Mouse (Mus musculus) thymus, adult 2 months (tissue): Measurements from ENCODE around the gene Irf2. TPM values are rescaled to one million over a fixed set of nuclear protein-coding genes. Genes with fewer than 3 reads are reported as not detected.
A peak's percentile ranks its signal among the peaks of the same experiment; 100 is the strongest.

Source experiments
- DNase-seq: peaks from one replicate; pipeline ENCODE4 v3.0.0; 2021
- H3K27ac ChIP-seq: fragments of 200-500 bp; 2 replicates; pipeline ENCODE4 v1.5.1; 2012; ENCODE audit warnings: low read length, control low read depth; ENCODE audit not compliant: control insufficient read depth, insufficient read depth
- H3K27me3 ChIP-seq: fragments of 200-500 bp; 2 replicates; pipeline ENCODE4 v1.6.1; 2012; ENCODE audit warnings: mild to moderate bottlenecking, low read length, moderate library complexity, mixed read lengths; ENCODE audit not compliant: control insufficient read depth, insufficient read depth
- H3K36me3 ChIP-seq: fragments of 200-500 bp; 2 replicates; pipeline ENCODE4 v1.6.1; 2012; ENCODE audit warnings: mild to moderate bottlenecking, low read length, moderate library complexity; ENCODE audit not compliant: control insufficient read depth, insufficient read depth
- H3K4me1 ChIP-seq: fragments of 200-500 bp; replicated peaks from 2 replicates; pipeline ENCODE4 v1.6.1; 2012; ENCODE audit warnings: low read length; ENCODE audit not compliant: control insufficient read depth, insufficient read depth
- H3K4me3 ChIP-seq: fragments of 200-500 bp; 2 replicates; pipeline ENCODE4 v1.5.1; 2012; ENCODE audit warnings: mild to moderate bottlenecking, low read length, control low read depth, moderate library complexity; ENCODE audit not compliant: control insufficient read depth, insufficient read depth
- CTCF ChIP-seq: fragments of 200-500 bp; IDR thresholded peaks from 2 replicates; pipeline ENCODE4 v1.5.1; 2012; ENCODE audit warnings: mild to moderate bottlenecking, control low read depth, low read length, moderate library complexity, borderline replicate concordance; ENCODE audit not compliant: control insufficient read depth, poor library complexity, insufficient read depth; ENCODE audit errors: extremely low read depth
- POLR2A ChIP-seq: fragments of 200-500 bp; IDR thresholded peaks from 2 replicates; pipeline ENCODE4 v1.6.1; 2012; ENCODE audit warnings: mild to moderate bottlenecking, low read length, control low read depth, moderate library complexity; ENCODE audit not compliant: control insufficient read depth, poor library complexity, insufficient read depth; ENCODE audit errors: extremely low read depth
- WGBS: fragments of 180-500 bp; shearing (Covaris S2); methylation state at CpG from one replicate; pipeline ENCODE4 v1.1.7; 2018; 5-methylcytosine and 5-hydroxymethylcytosine counted together
- polyA plus RNA-seq: library from polyadenylated mRNA; depleted of rRNA; stranded (reverse); fragments of >200 nt; gene quantifications from 2 replicates; pipeline ENCODE4 v1.2.3, GENCODE M21; 2012

Irf2 gene
- polyA plus RNA-seq, 1 experiment, result 29.8 TPM

DNA sequence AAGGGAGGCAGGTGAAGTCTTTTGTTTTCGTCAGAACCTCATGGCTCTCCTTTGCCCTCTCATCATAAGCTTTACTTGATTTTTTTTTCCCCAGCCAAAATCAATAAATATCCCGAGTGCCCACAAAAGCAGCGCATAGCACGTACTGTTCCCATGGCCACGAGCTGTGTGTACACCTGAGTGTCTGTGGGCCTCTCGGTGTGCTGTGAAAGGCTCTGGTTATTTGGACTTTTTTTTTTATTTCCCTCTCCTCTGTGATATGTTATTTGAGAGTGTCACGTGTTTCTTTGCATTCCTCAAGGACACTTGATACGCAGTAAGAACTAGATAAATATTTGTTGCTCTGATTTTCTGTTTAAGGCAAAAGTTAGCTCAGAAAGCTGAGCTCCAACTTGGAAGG is 11.0 kb downstream of the Irf2 start:
- peaks cover 12% of the 10 kb centered on the region for H3K4me1 ChIP-seq
- H3K36me3 ChIP-seq, result no peaks in the 10 kb centered on the region

DNA sequence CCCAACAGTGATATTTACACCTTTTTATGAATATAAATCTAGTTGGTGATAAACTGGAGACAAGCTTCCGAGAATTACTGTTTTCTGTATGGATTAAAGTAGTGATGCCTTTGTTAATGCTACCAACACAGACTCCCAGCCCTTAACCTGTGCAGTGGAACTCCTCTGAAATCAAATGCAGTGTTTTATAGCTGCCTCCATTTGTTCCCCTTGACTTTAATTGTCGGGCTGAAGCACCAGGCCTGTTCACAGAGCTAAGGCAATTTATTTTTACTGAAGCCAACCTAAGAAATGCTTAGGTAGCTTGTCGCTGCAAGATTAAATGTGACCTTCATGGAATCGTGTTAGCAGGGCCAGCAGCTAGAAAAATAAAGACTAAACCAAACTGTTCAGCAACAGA is 11.6 kb downstream of the Irf2 start:
- Histone ChIP-seq H3K4me3 (no peak overlapping the region), H3K4me1 (peaks cover 15% of the 10 kb centered on the region), H3K36me3 (no peaks in the 10 kb centered on the region), H3K27ac (no peak overlapping the region), H3K27me3 (no peaks in the 10 kb centered on the region)
- DNase-seq, result no peak
- TF ChIP-seq CTCF (no peak), POLR2A (no peak)
- 84% methylated on average over 4 of the region's 4 CpGs for WGBS

More for the DNA sequence above, 11.0 kb downstream of the Irf2 start:
- TF ChIP-seq POLR2A (no peak), CTCF (no peak)
- no peak overlapping the region for H3K4me3 ChIP-seq
- no peak for DNase-seq
- WGBS, result 87% methylated on average over 8 of the region's 8 CpGs
- H3K27ac ChIP-seq, result no peak overlapping the region
- no peaks in the 10 kb centered on the region for H3K27me3 ChIP-seq

DNA sequence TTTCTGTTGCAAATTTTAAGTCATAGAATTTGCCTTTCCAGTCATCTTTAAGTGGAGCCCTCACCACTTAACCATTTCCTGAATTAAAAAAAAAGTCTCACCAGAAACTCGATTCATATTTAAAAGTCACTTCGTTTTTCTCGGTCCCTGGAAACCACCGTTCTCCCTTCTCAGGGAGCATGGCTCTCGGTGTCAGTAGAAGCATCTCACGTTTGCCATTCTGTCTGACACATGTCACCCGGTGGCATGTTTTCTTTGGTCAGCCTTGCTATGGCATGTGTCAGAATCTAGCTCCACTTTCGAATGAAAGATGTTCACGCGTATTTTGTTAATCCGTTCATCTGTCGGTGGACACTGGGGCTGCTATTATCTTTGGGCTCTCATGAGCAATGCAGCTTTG is 13.5 kb downstream of the Irf2 start:
- Histone ChIP-seq H3K27ac (no peak overlapping the region), H3K36me3 (no peaks in the 10 kb centered on the region), H3K4me1 (peaks cover 13% of the 10 kb centered on the region), H3K4me3 (no peak overlapping the region), H3K27me3 (no peaks in the 10 kb centered on the region)
- WGBS, result 34% methylated on average over 12 of the region's 12 CpGs
- TF ChIP-seq CTCF (no peak), POLR2A (no peak)
- no peak for DNase-seq

GRCm38 (mm10) chr8:46754355-46754754 is 14.8 kb downstream of the Irf2 start:
- Histone ChIP-seq H3K4me3 (no peak overlapping the region), H3K4me1 (peaks cover 19% of the 10 kb centered on the region), H3K27ac (no peak overlapping the region), H3K36me3 (no peaks in the 10 kb centered on the region), H3K27me3 (no peaks in the 10 kb centered on the region)
- no peak for DNase-seq
- whole genome bisulfite sequencing, result 97% methylated on average over 5 of the region's 5 CpGs
- TF ChIP-seq CTCF (no peak), POLR2A (no peak)

GRCm38 (mm10) chr8:46755731-46756333 is 16.3 kb downstream of the Irf2 start:
- Histone ChIP-seq H3K27me3 (no peaks in the 10 kb centered on the region), H3K4me1 (peaks cover 21% of the 10 kb centered on the region), H3K36me3 (no peaks in the 10 kb centered on the region), H3K27ac (0 out of 2 replicates have a peak overlapping the region, but pooled peaks have one; percentile 34), H3K4me3 (no peak overlapping the region)
- DNase-seq, result no peak
- 38% methylated on average over 5 of the region's 5 CpGs for WGBS
- TF ChIP-seq CTCF (no peak), POLR2A (no peak)

GRCm38 (mm10) chr8:46757613-46758012 is 18.1 kb downstream of the Irf2 start:
- no peak for TF ChIP-seq POLR2A
- no peak for TF ChIP-seq CTCF
- WGBS, result 94% methylated on average over 9 of the region's 9 CpGs
- H3K4me1 ChIP-seq, result peaks cover 24% of the 10 kb centered on the region
- H3K36me3 ChIP-seq, result no peaks in the 10 kb centered on the region
- H3K27ac ChIP-seq, result no peak overlapping the region
- DNase-seq, result no peak
- no peaks in the 10 kb centered on the region for H3K27me3 ChIP-seq
- H3K4me3 ChIP-seq, result no peak overlapping the region

- no peaks in the 10 kb centered on the region for H3K27me3 ChIP-seq
- peaks cover 25% of the 10 kb centered on the region for H3K4me1 ChIP-seq
- no peaks in the 10 kb centered on the region for H3K36me3 ChIP-seq
- no peak overlapping the region for H3K4me3 ChIP-seq
- TF ChIP-seq POLR2A, result no peak
- TF ChIP-seq CTCF, result no peak
- H3K27ac ChIP-seq, result no peak overlapping the region
- DNase-seq, result no peak
- WGBS, result 98% methylated on average over 7 of the region's 7 CpGs
Observed at GRCm38 (mm10) chr8:46758131-46758530, 18.6 kb downstream of the Irf2 start.
